Mouse (Mus musculus): Measurements from ENCODE around the gene Ywhah.
A peak's percentile ranks its signal among the peaks of the same experiment; 100 is the strongest.

The Ywhah gene

GRCm38 (mm10) chr5:33018561-33019425 lies at the start of gene Ywhah:
Gene Ywhah (plus strand): TSS chr5:33018816.
- DNase-seq (ENCODE audit: low spot score), result peak; percentile 93

GRCm38 (mm10) chr5:32976541-32976940 lies 42.1 kb upstream of the Ywhah start:
- DNase-seq (ENCODE audit: low spot score), result no peak

DNA sequence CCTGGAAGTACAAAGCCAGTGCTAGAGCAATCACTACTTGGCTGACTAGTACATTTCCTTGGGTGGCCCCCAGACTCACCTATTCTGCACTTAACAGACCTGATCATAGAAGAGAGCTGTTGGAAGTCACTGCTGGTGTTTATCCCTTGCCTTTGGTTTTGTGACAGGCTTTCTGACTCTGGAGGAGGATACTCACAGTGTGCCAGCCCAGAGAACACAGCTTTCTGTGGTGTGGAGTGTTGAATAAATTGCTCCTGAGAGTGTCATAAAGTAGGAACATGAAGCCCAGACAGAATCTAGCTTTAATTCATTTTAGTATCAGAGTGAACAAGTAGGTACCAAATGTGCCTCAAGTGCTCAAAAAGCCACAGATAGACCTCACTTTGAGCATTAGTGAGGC lies 41.4 kb upstream of the Ywhah start:
- no peak for DNase-seq (ENCODE audit: low spot score)

DNA sequence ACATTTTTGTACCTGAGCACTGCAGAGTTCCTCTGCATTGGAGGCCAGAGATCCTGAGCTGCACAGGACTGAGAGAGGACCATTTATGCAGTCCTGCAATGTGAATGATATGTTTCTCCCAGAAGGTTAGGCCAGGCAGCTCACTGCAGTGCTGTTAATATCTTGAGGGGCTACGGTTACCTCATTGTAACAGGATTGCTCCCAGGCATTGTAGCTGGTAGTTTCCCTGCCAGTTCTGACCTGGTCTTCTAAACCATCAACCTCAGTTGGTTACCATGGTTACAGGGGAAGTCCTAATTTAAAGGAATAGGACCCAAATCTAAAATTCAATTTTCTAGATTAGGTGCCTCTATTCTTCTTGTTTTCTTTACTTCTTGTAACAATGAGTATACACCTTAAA lies 33.2 kb upstream of the Ywhah start:
- DNase-seq (ENCODE audit: low spot score), result no peak

DNA sequence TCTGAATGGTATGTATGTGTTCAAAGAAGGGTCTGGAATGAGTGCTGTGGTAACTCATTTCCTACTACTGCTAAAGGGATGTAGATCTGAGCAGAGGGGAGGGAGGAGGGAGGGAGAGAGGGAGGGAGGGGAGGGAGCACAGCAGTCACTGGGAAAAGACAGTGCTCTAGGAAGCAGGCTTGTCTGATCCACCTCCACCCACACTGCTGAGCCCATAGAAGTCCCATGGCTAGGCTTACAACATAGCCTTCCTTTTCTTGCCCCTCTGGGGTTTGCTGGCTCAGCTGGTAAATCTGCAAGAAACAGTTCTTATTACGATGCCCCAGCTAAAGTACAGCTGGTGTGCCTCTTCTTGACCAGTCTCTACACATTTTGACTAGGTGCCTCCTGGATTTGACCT lies 30.7 kb upstream of the Ywhah start:
- DNase-seq (ENCODE audit: low spot score), result no peak

DNA sequence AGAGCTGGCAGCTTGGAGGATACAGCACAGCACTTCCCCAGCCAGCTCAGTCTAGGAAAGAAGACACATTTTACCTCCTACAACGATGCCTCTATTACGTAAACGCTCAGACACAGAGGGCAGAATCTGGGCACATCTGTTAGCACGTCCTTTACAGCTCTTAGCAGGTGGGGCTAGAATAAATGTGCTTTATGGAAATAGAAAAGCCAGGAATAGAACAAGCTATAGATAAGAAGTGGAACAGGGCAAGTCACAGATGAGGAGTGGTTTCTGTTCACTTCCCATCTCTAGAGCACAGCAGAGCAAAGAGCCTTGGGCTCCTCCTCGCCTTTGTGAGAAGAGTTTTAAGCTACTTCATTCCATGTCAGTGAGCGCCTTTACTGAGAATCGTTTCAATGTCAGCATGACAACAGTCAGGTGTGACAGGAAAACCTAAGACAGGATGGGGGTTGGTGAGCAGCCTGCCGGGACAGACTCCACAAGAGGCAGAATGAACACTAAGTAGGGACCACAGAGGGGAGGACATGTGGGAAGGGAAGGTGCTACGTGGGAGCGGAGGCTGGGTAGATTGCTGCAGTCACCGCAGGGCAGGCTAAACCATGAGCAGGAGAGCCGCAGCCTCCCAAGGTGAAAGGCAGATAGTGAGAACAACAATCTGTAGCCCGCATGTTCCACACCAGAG lies 28.5 kb upstream of the Ywhah start:
- DNase-seq (ENCODE audit: low spot score), result no peak

DNA sequence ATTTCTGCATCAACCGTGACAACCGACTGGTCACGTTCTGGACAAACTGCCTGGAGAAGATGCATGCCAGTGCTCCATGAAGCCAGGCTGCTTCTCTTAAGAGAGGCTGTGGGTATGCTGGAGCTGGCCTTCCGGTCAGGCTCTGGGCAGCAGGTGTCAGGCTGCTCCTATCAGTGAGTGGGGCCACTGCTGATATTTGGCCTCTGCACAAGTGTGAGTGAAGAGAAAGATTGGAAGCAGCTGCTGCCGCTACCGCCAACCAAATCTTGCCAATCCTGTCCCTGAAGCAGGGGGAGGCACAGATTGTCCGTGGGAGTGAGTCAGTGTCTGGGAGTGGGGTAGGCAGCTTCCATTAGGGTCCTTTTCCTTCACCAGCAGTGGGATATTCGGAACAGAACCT lies 27.5 kb upstream of the Ywhah start:
- peak; percentile 41 for DNase-seq (ENCODE audit: low spot score)

GRCm38 (mm10) chr5:32994471-32994870 lies 24.1 kb upstream of the Ywhah start:
- DNase-seq (ENCODE audit: low spot score), result no peak

GRCm38 (mm10) chr5:32995756-32996155 lies 22.9 kb upstream of the Ywhah start:
- no peak for DNase-seq (ENCODE audit: low spot score)

DNA sequence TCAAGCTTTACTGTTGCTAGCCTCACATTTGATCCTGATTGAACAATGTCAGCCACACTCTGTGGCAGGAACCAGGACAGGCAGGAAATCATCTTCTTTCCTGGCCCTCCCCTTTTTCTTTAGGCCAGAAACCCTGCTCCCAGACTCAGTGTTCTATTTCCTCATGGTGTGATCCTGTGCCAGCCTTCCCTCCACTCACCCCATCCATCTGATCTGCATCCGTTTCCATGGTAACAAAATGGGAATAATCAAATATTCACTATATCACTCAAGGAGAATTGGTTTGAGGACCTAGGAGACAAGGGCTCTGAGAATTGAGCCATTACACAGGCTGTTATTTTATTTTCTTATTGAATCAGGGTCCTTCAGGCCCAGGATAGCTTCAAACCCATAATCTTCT lies 22.1 kb upstream of the Ywhah start:
- no peak for DNase-seq (ENCODE audit: low spot score)

GRCm38 (mm10) chr5:32997686-32998085 lies 20.9 kb upstream of the Ywhah start:
- no peak for DNase-seq (ENCODE audit: low spot score)

- DNase-seq (ENCODE audit: low spot score), result no peak
Measured at GRCm38 (mm10) chr5:32998783-32999182, 19.8 kb upstream of the Ywhah start.

DNA sequence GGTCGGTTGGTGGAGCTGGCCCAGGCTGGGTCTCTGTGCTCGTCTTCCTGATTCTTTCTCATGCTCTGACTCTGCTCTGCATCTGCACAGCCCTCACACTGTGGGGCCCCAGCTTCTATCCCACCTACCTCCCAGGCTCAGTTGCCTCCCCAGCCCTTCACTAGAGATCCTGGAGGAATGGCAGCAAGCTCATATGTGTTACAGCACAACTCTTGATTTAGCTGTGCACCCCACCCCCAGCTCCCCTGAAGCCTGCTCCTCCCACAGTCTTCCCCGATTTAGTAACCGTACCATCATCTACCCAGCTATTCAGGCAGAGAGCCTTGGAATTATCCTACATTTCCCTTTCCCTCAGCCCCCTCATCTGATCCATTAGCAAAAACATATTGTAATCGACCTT lies 17.5 kb upstream of the Ywhah start:
- no peak for DNase-seq (ENCODE audit: low spot score)

DNA sequence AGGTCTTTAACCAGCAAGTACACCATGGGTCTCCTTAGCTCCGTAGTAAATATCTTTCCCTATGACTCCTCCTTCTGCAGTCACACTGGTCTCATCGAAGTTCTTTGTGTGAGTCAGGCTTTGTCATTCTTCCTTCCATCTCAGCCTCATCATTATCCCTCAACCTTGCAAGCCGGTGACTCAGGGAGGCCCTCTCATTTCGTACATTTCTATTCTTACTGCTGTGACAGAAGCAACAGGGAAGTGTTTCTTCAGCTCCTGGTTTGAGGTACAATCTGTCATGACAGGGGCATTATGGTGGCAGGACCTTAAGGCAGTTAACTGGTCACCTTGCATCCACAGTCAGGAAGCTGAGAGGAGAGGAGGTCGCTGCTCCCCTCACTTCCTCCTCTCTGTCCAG lies 15.8 kb upstream of the Ywhah start:
- DNase-seq (ENCODE audit: low spot score), result no peak

GRCm38 (mm10) chr5:33003500-33003899 lies 15.1 kb upstream of the Ywhah start:
- no peak for DNase-seq (ENCODE audit: low spot score)

- no peak for DNase-seq (ENCODE audit: low spot score)
Measured at GRCm38 (mm10) chr5:33004110-33004509, 14.5 kb upstream of the Ywhah start.

DNA sequence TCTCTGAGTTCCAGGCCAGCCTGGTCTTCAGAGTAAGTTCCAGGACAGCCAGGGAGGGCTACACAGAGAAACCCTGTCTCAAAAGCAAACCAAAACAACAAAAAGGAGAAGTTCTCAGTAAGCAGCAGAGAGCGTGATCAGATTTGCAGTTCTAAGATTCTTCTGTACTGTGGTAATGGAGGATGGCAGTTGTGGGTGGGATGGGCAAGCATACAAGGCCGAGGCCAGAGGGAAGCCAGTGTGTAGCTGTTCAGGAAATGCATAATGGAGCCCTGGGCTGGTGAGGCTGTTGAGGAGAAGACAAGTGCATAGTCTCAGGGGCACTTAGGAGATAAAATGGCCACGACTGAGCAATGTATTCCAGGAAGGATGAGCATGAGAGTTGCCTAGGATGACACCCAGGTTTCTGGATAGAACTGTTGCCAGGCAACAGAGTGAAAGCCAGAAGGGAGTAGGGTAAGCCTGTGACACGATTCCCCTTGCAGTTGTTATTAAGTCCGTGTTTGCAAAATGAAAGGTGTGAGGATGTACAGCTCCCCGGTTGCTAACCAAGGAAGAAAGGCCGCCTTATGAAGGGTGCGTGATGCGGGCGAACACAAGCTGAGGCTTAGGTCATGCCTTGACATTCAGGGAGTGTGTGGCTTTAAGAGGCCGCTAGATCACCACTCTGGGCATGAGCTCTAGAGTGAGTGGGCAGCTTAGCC lies 13.0 kb upstream of the Ywhah start:
- no peak for DNase-seq (ENCODE audit: low spot score)

GRCm38 (mm10) chr5:33006670-33007069 lies 11.9 kb upstream of the Ywhah start:
- DNase-seq (ENCODE audit: low spot score), result no peak

DNA sequence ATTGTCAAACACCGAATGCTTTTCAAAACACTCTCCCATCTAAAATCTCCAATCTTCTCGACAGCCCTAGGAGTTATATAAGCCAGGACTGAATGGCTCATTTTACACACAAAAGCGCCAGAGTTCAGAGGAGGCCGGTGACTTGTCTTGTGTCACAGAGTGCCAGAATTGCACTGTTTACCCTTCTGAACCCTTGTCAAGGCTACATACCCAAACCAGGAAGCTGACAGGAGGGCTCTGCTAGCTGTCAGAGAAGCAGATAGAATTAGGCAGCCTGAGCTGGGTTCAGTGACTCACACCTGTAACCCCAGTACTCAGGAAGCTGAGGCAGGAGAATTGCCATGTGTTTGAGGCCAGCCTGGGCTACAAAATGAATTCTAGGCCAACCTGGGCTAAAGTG lies 11.2 kb upstream of the Ywhah start:
- no peak for DNase-seq (ENCODE audit: low spot score)

DNA sequence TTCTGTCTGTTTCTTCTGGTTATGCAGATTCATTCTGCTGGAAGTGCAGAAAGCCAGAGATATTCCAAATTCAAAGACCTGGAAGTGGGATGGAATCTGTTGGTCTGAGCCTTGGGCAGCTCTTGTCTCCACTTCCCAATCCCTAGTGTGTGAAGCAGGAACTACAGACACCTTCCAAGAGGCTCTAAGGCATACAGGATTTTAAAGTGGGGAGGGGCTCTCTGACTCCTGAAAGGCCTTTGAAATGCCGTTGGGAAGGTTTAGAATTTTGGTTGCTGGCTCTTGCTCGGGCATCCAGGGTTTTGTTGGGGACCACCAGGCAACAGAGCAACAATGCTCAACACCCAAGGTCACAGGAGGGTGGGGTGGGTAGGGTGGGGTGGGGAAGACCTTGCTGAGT lies 9.3 kb upstream of the Ywhah start:
- no peak for DNase-seq (ENCODE audit: low spot score)

- no peak for DNase-seq (ENCODE audit: low spot score)
Measured at GRCm38 (mm10) chr5:33009818-33010812, 8.5 kb upstream of the Ywhah start.
